Mouse (Mus musculus): ENCODE measurements around the gene Med11.
"Not testable (repeated sequence)": the region's sequence is repeated elsewhere in the genome, so short reads cannot be mapped to it uniquely, and the experiment has no call there.

Gene Med11

GRCm38 (mm10) chr11:70451797-70452498 lies at the start of gene Med11:
Gene Med11 (plus strand): TSS chr11:70451919.
- in situ Hi-C loops (cut with MboI): no loop called here

GRCm38 (mm10) chr11:70403598-70403997 lies 48.1 kb upstream of the Med11 start:
- in situ Hi-C loops (cut with MboI): loop anchor here (25.0 kb wide), 1 partner anchor 359 kb away; the partner anchor contains the start of gene Zfp3

GRCm38 (mm10) chr11:70409594-70410296 lies 42.0 kb upstream of the Med11 start, which contains the start of gene Pelp1:
Gene Pelp1 (minus strand): TSS chr11:70410031.
- in situ Hi-C loops (cut with MboI): loop anchor here (25.0 kb wide), 1 partner anchor 353 kb away; the partner anchor contains the start of gene Zfp3

- in situ Hi-C loops (cut with MboI): loop anchor here (25.0 kb wide), 1 partner anchor 352 kb away; the partner anchor contains the start of gene Zfp3
Measured at GRCm38 (mm10) chr11:70410297-70410643, 41.4 kb upstream of the Med11 start.

GRCm38 (mm10) chr11:70412591-70412990 lies 39.1 kb upstream of the Med11 start:
- in situ Hi-C loops (cut with MboI): loop anchor here (25.0 kb wide), 1 partner anchor 350 kb away; the partner anchor contains the start of gene Zfp3

GRCm38 (mm10) chr11:70413961-70414360 lies 37.8 kb upstream of the Med11 start:
- in situ Hi-C loops (cut with MboI): loop anchor here (25.0 kb wide), 1 partner anchor 348 kb away; the partner anchor contains the start of gene Zfp3

- in situ Hi-C loops (cut with MboI): loop anchor here (25.0 kb wide), 1 partner anchor 344 kb away; the partner anchor contains the start of gene Zfp3
Measured at GRCm38 (mm10) chr11:70418199-70418598, 33.5 kb upstream of the Med11 start.

GRCm38 (mm10) chr11:70419486-70419885 lies 32.2 kb upstream of the Med11 start:
- in situ Hi-C loops (cut with MboI): loop anchor here (25.0 kb wide), 1 partner anchor 343 kb away; the partner anchor contains the start of gene Zfp3

- in situ Hi-C loops (cut with MboI): not testable (repeated sequence)
Measured at GRCm38 (mm10) chr11:70426598-70426997, 25.1 kb upstream of the Med11 start.

GRCm38 (mm10) chr11:70431574-70431973 lies 20.1 kb upstream of the Med11 start:
- in situ Hi-C loops (cut with MboI): loop anchor here (5.0 to 10.0 kb wide), 2 partner anchors 71 to 173 kb away; no protein-coding TSS in a partner anchor

GRCm38 (mm10) chr11:70432048-70432894 lies 19.4 kb upstream of the Med11 start, which contains the start of gene Arrb2:
Gene Arrb2 (plus strand): TSS chr11:70432635.
- in situ Hi-C loops (cut with MboI): loop anchor here (5.0 to 10.0 kb wide), 2 partner anchors 70 to 173 kb away; no protein-coding TSS in a partner anchor

- in situ Hi-C loops (cut with MboI): loop anchor here (5.0 to 10.0 kb wide), 2 partner anchors 69 to 172 kb away; no protein-coding TSS in a partner anchor
Measured at GRCm38 (mm10) chr11:70432895-70433568, 18.7 kb upstream of the Med11 start.

- in situ Hi-C loops (cut with MboI): loop anchor here (5.0 to 10.0 kb wide), 2 partner anchors 69 to 171 kb away; no protein-coding TSS in a partner anchor
Measured at GRCm38 (mm10) chr11:70433569-70433943, 18.2 kb upstream of the Med11 start.

- in situ Hi-C loops (cut with MboI): loop anchor here (5.0 to 10.0 kb wide), 2 partner anchors 68 to 171 kb away; no protein-coding TSS in a partner anchor
Measured at GRCm38 (mm10) chr11:70433951-70434350, 17.8 kb upstream of the Med11 start.

GRCm38 (mm10) chr11:70435476-70435875 lies 16.2 kb upstream of the Med11 start:
- in situ Hi-C loops (cut with MboI): loop anchor here (10.0 kb wide), 1 partner anchor 169 kb away; no protein-coding TSS in a partner anchor

GRCm38 (mm10) chr11:70437426-70437825 lies 14.3 kb upstream of the Med11 start:
- in situ Hi-C loops (cut with MboI): loop anchor here (10.0 kb wide), 1 partner anchor 167 kb away; no protein-coding TSS in a partner anchor

- in situ Hi-C loops (cut with MboI): loop anchor here (10.0 kb wide), 1 partner anchor 166 kb away; no protein-coding TSS in a partner anchor
Measured at GRCm38 (mm10) chr11:70438728-70439374, 12.9 kb upstream of the Med11 start.

GRCm38 (mm10) chr11:70440637-70441036 lies 11.1 kb upstream of the Med11 start:
- in situ Hi-C loops (cut with MboI): no loop called here

- in situ Hi-C loops (cut with MboI): no loop called here
Measured at GRCm38 (mm10) chr11:70441882-70442281, 9.8 kb upstream of the Med11 start.

GRCm38 (mm10) chr11:70443964-70444363 lies 7.8 kb upstream of the Med11 start:
- in situ Hi-C loops (cut with MboI): no loop called here

All from mature B cell (primary cell).